Mouse (Mus musculus) CD4-positive naive resting alpha-beta T cell, adult 57 days (primary cell): ENCODE data around the gene Poll. TPM values are rescaled to one million over a fixed set of nuclear protein-coding genes. Genes with fewer than 3 reads are reported as not detected.

ENCODE experiments used
- total RNA-seq: library from RNA; stranded (reverse); gene quantifications from one replicate; pipeline ENCODE4 v1.2.4, GENCODE M21; 2023

Poll gene
- 11.3 TPM for total RNA-seq

DNA sequence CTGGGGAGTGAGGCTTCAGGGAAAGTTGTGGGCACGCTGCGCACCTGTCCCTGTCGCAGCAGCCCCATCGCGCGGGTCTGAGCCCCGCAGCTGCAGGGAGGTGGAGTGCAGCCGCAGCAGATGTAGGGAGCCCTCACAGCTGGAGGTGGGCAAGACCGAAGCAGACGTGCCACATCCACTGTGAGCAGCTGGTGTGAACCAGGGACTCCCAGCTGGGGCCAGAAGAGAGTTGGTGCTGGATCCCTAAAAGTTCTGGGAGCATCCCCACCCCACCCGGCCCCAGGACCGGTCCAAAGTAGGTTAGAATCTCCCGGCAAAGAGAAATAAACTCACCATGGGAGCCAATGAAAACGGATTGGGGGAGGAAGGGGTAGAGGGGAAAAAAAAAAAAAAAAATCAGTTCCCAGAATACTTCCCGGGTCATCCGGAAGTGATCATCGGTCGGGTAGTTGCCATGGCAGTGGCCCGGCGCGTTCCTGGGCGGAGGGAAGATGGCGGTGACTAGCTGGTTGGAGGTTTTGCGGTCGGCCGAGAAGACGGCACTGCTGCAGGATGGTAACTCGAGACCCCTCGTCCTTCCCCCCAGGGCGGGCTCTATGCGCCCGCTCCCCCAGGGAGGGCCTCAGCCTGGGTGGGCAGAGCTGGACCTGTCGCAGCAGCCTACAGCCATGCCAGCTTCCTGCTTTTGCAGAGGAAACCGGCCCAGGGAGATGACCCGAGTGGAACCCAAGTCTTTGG, at the start of gene Poll, which contains the start of gene Gm17018:
Gene Poll (minus strand): TSS at position 379 of the 738 bp plus-strand sequence.
Gene Gm17018 (plus strand): TSS at position 463 of the 738 bp plus-strand sequence.

Other genes starting within 250 kb of the Poll start
- gene Btrc, start 196.8 kb downstream of the Poll start, total RNA-seq, result 18.7 TPM
- gene Gm17018, start 84 bp upstream of the Poll start, total RNA-seq, result 17.3 TPM
- gene Fbxw4, start 99.8 kb upstream of the Poll start, total RNA-seq, result 71.6 TPM
- not detected for gene Fgf8, start 182.4 kb upstream of the Poll start, total RNA-seq
- gene Npm3, start 189.1 kb upstream of the Poll start, total RNA-seq, result 57.6 TPM
- 318 TPM for gene Mgea5, start 223.3 kb upstream of the Poll start, total RNA-seq